Mouse (Mus musculus) lung, postnatal 25 days (tissue): ENCODE data around the gene Nos1.
"Not testable (repeated sequence)": the region's sequence is repeated elsewhere in the genome, so short reads cannot be mapped to it uniquely, and the experiment has no call there.

Experiments used
- DNase-seq: peaks from one replicate; pipeline ENCODE4 v3.0.0; 2022; ENCODE audit warnings: low spot score

Gene Nos1

DNA sequence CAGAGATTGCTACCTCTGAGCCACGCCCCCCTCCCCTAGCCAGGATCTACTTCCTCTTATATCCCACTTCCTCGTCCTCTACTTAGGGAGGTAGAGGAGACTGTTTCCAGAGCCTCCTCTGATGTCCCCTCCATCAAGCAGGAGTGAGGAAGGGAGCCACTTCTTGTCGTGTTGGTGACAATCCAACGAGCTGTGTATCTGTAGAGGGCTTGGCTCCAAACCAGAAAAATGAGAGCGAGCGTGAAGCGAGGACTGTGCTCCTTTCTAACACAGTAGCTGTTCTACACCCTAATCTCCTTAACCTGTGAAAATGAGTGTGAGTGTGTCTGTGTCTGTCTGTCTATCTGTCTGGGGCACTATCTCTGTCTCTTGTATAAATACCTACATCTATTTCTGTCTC is 58.7 kb downstream of the Nos1 start:
- DNase-seq: no peak

DNA sequence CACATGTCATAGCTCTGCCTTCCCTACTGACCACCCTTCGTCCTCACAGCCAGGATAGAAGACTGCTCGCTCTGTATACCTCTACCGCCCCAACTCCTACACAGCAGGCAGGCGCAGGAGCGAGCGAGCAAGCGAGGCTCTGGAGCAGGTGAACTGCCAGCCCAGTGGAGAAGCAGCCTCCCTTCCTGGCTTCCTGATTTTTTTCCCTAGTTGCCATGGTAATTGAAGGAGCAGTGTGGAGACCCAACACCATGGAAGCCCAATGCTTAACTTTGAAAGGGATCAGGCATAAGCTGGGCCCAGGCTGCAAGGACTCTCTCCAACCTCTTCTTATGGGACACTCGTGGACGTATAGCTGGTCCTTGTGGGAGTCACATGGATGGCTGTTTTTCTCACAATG is 59.4 kb downstream of the Nos1 start:
- DNase-seq: no peak

DNA sequence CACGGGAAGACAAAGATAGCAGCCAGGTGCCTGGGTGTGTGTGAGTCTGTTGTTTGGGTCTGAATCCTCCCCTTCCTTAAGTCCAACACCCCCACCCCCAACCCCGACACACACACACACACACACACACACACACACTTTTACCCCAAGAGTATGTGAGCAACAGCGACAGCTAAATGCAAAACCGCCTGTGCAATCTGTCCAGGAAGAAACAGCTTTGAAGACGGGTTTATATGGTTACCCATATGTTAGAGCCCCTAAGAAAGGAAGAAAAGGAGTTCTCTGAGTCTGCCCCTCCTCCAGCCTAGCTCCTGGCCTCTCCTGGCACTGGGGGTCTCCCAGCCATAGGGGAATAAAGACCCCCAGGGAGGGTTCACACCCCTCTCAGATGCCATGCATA is 60.2 kb downstream of the Nos1 start:
- no peak for DNase-seq

DNA sequence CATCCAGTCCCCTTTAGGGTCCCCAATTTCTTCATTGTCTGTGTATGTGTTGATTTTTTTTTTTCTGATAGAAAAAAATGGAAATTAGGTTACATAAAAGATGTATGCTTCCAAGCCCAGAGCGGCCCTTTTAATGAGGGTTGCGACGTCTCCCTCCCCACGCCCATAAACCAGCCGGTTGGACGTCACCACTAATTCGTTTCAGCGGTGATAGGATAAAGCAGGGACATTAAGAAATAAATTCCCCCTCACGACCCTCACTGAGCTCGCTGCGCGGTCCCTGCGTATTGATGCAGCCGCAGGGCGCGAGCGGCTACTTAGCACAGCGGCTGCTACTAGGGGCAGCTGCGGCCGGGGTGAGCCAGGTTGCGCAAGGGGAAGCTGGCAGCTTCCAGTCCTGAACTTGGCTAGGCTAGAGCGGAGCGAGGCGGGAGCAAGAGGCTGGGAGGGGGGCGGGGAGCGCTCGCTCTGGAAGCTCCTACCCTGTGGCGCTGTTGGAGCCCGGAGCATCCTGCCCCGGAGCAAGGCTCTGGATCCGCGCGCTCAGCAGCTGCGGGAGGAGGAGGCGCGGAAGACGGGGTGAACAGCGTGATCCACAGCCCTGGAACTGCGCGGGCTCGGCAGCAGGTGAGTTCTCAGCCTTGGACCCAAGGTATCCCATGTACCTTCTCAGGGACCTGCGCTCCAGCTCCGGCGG is 61.0 kb downstream of the Nos1 start:
- peak; percentile 3 for DNase-seq

DNA sequence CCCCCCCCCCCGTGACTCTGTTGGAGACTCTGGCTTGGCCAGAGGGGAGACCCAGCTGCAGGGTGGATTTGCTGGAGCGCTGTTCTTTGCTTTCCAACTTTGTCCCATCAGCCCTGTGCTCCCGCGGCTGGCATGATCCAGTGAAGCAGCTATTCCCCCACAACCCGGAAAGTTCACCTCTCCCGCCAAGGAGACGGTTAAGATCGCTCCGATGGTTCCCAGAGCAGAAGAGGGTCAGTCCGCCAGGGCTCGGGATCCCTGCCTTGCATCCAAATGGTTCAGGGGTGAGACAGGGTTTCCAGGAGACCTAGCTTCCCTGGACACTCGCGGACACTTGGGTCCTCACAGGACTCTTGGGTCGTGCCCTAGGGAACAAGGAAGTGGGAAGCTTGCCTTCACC is 61.9 kb downstream of the Nos1 start:
- DNase-seq: no peak

DNA sequence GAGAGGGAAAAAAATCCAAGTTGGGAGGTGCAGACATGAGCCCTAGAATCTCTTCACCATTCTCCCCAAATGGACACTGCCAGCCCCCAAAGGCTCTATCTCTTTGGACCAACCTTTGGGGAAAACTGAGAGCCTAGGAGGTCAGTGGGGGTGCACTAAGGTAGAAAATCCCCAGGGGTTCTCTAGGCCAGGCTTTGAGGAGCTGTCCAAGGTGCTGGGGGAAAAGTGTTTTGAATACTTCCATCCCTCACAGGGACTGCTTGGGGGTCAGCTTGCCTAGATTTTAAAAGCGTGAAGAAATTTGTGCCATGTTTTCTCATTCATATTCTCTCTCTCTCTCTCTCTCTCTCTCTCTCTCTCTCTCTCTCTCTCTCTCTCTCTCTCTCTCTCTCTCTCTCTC is 63.8 kb downstream of the Nos1 start:
- DNase-seq: no peak

DNA sequence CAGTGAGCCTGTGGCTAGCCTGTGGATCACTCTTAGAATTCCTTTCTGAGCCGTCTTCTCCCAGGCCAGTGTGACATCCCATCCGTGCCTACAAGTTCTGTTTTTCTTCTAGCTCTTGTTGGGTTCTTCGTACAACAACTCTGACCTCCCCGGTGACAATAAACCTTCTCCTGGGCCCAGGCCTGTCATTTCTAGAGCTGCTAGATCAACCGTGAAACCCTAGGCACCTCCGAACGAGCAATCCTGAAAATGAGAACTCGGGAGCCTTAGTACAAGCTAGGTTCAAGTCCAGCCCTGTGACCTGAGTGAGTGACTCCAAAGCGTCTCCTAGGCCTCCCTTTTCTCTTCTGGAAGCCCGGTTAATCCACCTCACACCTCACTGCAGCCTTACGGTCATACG is 69.6 kb downstream of the Nos1 start:
- no peak for DNase-seq

DNA sequence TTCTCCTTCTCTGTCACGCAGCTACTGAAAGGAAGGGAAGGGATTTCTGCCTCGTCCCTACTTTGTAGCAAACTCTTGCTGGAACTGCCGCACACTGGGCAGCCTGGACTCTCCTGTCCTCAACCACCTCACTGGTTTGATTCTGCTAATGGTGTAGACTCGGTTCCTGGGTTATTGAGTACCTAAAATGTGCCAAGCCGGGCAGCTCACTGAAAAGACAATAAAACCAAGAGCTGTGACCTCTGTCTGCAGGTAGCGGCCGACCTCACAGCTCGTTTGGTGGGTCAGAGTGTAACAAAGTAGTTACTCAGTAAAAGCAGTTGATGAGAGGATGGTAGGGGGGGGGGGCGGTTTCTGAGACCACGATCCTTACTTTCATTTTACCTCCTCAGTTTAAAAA is 72.9 kb downstream of the Nos1 start:
- no peak for DNase-seq

DNA sequence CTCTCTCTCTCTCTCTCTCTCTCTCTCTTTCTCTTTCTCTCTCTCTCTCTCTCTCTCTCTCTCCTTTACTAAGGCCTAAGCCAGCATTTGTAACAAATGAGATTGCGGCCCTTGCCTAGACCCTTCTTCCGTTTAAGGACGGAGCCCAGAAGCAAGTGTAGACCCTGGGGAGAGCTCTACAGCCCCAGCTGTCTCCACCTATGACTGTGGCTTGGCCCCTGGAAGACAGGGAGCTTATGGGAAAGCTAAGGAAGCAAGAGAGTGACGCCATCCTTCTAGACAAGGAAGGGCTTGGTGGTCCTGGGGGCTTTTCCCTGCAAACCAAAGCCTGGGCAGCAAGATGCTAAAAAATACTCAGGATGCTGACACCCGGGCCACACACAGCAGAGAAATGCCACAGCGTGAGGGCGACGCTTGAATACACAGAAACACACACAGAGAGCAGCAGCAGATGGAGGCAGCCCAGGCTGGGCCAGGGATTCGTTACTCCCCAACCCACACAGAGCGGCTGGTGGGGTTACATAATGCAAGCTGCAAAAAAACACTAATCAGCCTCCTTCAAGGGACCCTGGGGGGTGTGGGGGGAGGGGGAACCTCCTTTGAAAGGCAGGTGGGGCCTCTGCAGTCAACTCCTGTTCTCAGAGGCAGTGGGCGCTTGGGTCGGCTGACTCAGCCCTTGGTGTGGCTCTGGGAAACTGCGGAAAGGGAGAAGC is 83.9 kb downstream of the Nos1 start:
- DNase-seq: no peak

DNA sequence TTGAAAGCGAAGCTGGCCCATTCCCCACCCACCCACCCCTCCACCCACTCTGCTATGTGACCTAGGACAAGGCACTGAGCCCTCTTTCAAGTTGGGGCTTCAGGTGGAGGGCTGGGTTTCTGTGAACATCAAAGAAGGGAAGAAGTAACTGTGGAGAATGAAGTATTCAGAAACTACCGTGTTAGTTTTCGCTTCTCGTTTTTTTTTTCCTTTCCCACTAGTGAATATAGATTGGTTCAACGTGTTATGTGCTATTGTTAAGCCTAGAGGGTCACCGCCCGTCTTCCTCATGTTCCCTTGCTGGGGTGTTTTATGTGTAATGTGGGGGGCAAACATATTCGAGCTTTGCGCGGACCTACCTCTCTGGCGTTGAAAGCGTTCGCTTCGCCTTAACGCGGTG is 85.0 kb downstream of the Nos1 start:
- DNase-seq: no peak

DNA sequence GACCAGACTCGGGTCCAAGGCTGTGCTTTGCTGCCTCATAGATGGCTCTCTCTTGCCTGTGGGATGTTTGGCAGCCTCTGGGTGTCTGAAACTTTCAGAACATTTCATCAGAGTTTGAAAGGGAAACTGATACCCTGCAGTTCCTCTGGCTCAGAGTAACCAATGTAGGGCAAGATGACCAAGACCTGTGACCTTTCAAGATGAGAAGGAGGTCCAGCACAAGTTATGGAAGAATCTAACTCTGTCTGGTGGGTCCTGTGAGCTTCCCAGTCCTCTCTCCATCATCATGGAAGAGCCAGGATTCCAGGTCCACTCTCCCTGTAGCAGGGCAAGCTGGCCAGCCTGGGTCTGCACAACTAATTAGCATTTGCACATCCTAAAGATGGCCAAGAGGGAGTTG is 90.8 kb downstream of the Nos1 start:
- no peak for DNase-seq

DNA sequence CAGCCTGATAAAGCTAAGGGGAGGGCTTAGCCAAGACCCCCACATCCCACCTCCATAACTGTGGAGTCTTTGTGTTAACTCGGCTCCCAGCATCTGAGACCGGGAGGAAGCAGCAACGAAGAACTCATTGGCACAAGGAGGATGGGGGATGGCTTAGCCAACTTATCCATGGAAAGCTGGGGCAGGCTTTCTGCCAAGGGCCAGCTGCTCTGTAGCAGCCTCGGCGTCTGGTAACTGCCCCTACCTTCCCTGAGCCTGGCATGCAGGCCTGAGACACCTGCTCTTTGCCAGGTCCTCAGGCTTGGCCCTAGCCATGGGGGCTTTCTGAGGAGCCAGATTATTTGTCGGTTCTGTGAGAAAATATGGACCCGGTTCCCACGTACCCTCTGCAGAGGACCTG is 93.0 kb downstream of the Nos1 start:
- no peak for DNase-seq

DNA sequence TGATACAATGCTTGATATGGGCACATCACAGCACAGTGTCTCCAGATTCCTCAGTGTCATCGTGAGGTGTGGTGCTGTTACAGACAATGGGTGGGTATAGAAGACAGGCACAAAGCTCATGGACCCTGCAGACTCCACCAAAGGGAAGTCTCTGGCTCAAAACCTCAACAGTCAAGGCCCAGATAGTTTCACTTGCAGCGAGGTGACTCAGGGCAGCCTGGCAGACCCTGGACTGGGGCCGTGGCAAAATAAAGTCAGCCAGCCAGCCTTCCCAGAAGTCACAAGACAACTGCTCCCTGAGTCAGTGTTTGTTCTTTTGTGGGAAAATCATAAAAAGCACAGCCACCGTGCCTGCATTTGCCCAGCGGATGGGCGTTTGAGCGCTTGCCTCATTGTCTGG is 93.4 kb downstream of the Nos1 start:
- DNase-seq: no peak

DNA sequence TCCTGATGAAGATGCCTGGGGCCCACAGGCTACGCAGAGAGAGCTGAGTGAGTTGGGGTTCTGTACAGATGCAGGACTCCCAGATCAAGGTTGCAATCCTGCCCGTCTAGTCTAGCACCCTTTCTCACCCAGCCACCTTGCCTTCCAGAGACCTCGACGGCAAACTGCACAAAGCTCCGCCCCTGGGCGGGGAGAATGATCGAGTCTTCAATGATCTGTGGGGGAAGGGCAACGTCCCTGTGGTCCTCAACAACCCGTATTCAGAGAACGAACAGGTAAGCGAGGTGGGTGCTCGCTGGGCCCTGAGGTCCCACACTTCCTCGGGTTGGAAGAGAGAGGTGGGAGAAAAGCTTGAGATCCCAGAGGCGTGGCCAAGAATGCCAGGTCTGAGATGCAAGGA is 98.3 kb downstream of the Nos1 start:
- DNase-seq: no peak

DNA sequence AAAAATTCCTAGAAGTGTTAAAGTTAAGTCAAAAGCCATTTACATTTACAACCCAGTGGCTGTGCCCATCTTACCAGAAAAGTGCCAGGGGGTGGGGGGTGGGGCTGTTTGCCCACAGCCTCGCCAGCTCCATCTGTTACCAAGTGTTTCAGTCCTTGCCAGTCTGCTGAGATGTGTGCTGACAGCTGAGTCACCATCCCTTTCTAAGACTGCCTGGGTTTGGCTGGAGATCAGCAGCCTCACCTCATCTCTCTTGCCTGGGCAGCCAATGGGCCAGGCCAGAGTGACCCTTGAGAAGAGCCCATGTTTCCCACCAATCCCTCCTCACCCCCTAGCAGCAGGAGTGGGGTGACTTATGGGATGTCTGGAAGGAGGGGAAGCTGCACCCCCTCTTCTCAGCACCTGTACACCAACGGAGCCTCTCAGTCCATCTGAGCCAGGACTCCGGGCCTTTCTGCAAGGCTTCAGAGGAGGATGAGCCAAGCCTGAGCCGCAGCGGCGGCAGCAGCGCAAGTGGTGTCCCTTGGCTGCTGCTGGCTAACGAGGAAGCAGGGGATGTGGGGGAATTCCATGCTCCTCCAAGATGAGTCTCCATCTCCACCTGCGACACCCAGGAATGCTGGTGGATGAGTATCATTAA is 100.2 kb downstream of the Nos1 start:
- no peak for DNase-seq

DNA sequence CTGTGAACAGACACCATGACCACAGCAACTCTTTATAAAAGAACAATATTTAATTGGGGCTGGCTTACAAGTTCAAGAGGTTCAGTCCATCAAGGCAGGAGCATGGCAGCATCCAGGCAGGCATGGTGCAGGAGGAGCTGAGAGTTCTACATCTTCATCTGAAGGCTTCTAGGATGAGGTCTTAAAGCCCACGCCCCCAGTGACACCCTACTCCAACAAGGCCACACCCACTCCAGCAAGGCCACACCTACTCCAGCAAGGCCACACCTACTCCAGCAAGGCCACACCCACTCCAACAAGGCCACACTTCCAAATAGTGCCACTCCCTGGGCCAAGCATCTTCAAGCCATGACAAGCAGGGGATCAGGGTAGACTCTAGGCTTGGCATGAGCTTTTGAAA is 101.6 kb downstream of the Nos1 start:
- DNase-seq: not testable (repeated sequence)

DNA sequence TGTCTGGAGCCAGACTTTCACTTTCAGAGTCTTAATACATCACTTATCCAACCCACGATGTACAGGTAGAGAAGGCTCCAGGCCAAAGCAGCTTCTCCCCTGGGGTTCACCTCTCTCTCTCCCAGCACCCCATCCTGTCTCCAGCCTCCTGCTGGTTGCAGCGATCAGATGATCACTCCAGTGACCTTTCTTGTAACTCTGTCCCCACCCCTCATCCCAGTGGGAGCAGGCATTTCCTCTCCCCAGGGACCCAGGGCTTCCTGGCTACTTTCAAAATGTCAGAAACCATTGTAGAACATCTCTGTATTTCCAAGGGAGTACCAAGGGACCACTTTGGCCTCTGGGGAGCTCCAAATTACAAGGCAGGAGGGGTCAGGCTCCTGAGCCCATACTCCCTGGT is 104.2 kb downstream of the Nos1 start:
- no peak for DNase-seq

DNA sequence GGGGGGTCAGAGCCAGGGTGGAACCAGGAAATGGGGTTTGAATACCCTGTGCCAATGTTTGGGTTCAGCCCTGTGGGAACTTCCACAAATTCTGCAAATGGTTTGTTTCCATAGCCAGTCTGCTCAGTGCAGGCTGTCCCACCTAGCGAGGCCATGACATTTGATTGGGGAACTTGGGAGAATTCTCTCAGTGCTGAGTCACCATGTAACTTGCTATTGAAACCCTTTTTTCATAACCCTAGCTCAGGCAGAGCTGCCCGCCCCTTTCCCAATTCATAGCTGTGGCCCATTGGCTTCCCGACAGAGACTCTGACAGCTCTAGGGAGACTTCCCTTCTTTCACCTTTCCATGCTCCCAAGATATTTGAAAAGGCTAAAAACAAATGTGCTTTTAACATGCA is 107.3 kb downstream of the Nos1 start:
- no peak for DNase-seq

DNA sequence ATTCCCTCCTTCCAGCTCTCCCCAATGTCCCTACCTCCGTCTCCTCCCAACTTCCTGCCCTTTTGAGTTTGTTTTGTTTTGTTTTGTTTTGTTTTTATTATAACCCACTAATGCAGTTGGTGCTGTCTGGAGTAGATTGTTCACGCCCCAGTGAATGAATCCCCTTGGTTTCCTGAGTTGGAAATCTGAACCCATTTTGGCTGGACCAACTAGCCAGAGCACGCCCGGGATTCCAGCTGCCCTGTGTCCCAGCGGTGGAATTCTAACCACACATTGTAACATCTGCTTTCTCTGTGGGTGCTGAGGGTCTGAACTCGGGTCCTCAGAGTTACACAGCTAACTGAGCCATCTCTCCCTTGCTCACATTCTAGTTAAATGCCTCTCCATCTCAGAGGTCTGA is 108.1 kb downstream of the Nos1 start:
- DNase-seq: no peak

DNA sequence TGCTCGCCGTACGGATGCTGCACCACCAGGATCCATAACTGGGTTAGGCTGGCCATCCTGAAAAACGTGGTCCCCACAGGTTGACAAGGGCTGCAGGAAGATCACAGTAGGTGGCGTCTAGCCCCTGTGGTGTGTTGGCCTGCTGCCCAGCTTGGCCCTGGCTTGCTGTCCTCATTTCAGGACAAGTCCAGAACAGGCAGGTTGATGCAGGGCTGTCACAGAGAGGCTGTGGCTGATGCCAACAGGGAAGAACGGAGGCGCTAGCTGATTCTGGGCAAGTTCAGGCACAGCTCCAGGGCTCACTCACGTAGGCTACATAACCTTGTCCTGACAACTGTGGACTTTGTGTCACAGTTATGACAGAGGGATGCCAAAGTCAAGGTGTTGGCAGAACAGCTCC is 108.7 kb downstream of the Nos1 start:
- DNase-seq: no peak

DNA sequence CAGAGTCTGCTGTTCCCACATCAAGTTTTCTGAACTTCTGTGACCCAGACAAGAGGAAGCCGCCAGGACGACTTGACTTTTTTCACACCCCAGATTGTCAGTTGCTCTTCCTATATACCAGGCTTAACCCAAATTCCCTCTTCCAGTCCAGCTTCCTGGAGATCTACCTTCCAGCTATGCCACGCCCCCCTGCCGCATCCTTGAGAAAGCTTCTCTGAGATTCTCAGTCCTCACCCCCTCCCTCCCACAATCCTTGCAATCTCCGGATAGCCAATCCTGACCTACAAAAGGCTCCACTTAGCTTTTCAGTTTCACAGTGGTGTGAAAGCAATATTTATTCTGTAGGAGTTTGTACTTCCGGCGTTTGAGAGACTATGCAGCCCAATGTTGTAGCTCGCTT is 110.0 kb downstream of the Nos1 start:
- DNase-seq: no peak

DNA sequence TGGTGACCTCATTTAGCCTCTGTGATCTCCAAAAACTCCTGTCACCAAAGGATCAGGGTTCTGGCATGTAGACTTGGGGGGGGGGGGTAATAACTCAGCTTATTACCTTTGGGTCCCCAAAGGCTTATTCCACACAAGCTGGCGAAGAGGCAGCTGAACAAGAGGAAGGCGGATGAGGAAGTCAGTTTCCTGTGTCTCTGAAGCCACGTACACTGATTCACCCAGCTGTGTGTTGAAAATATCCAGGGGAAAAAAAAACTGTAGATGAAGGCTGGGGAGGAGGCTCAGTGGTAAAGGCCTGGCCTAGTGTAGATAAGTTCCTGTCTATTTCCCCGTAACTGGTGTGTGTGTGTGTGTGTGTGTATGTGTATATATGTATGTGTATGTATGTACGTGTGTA is 110.7 kb downstream of the Nos1 start:
- no peak for DNase-seq

DNA sequence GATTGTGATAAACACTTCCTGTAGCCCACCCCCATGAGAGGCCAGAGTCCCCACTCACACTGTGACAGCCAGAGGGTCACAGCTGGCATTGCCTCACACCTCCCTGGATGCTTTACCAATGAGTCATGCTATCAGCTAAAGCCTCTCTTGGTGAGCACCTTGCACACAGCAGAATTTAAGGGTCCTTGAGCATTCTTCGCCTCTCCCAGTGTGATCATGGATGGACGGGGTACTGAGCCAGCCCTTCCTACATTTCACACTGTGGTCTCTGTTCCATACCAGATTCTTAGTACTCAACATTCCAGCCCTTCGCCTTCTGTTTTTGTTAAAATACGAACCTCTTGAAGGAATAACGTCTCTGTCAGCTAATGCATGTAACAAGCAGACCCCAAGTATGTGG is 113.2 kb downstream of the Nos1 start:
- peak; percentile 8 for DNase-seq
